Mouse (Mus musculus) fat pad, adult 2 months (tissue): ENCODE data around the gene Npas2.

Experiments used
- DNase-seq: peaks from one replicate; pipeline ENCODE4 v3.0.0-alpha.2; 2011; ENCODE audit warnings: low read depth, low spot score; ENCODE audit errors: extremely low read depth

Gene Npas2

DNA sequence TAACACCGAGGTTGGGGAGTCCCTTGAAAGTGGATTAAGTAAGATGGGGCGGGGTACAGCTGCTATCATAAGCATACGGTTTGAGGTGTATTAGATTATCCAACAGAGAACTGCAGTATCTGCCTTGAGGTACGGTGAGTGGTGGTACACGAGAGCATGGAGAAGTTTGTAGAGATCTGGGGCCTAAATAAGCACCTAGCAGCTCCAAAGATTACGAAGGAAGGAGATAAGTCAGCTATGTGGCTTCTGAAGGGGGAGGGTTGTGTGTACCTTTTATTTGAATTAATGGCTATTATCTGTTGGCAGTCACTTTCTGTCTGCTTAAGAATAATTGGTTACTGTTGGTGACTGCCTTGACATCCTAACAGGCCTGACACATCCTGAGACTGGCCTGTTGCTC, 176.9 kb downstream of the Npas2 start:
- DNase-seq = no peak

DNA sequence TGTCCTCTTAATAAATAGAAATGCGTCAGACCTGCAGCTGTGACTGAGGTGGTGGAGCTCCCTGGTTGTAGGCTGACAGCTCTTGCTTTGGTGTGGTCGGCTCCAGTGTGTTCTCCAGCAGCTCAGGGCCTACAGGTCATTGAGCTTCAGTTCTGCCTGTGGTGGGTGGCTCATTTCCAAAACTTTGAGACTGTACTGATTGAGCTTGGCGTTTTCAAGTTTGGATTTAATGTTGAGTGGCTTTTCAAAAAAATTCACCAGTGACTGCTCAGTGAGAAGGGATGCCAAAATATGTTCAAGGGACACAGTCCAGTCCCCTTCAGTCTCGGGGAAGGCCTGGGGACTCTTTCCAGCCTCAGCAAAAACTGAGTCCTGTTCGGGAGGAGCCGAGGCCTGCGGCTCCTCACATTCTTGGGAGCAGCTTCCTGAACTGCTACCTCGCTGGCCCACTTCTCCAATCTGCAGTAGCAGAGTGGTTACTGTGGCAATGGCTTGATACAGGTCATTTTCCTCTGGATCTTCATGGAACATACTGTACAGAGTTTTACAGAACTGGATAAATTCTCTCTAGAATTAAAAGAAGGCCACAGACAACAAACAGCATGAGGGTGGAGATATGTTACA, 178.8 kb downstream of the Npas2 start:
- DNase-seq = no peak

DNA sequence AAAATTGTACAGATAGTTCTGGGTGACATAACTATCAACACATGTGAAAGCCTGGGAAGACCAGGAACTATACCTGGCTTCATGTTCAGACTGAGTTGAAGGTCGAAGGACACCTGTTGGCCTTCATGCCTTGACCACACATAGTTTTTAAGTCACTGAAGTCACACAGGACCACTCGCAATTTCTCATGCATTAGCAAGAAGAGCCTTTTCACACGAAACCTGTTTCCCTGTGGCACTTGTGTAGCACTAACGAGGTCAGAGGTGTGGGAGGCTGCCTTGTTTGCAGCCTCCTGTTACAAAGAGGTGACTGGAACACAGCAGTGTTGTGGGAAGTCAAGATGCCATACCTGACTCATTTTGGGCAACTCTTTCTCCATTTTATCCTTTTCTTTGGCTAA, 179.8 kb downstream of the Npas2 start:
- no peak for DNase-seq

DNA sequence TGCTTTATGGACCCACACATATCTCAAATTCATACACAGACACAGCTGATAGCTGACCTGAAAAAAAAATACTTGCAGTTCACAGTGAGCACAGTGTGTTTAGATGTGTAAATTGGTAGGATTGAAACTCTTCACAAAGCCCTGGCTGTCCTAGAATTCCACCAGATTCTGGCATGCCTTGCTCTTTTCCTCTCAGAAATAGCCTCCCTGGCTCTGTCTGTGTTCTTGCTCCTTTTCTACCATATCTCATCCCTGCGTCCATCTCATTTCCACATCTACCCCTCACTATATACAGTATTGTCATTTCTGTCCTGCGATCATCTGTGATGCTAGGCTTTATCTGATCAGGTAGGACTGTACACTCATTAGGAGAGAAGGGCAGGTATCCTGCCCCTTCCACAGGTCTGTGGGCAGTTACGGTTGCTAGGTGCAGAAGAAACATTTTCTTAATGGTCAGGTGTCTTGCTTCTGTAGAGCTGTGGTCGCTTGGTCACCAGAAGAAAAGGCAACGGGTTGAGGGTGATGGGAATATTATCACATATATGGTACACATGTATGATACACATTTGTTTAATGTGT, 180.8 kb downstream of the Npas2 start:
- no peak for DNase-seq

DNA sequence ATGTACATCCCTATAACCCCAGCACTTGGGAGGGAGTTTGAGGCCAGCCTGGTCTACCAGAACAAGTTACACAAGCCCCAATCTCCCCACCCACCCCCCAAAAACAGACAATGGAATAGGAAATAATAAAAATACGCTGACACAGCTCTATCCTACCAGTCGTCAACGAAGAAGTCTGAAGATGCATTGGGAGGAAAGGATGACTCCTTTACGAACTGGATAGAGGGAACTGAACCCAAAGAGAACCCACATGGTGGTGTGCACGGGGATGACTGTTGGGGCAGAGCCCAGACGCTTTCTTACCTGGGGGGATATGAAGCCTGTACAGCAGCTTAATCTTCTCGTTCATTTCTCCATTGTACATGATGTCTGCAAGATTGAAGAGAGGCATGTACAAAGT, 182.6 kb downstream of the Npas2 start:
- DNase-seq = no peak

DNA sequence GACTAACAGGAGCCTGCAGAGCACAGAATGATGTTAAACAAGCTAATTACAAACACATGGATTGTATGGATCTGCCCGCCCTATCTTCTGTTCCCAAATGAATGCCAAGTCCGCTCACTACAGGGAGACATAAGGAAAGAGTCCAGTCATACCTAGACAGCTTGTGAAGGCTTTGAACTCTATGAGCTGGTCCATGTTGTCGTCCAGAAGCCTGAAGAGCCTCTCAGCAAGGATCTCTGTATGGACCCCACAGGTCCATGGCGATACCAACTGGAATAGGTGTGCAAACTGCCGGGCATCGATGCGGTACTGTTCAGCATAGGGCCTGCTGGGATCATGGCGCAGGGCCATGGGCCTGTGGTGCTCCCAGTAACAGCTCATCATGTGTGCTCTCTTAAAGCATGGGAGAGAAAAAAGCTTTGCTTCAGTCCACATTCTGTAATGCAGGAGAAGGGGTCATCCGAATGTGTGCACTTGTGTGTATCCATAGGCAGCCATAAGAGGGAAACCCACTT, 183.3 kb downstream of the Npas2 start:
- DNase-seq = no peak

DNA sequence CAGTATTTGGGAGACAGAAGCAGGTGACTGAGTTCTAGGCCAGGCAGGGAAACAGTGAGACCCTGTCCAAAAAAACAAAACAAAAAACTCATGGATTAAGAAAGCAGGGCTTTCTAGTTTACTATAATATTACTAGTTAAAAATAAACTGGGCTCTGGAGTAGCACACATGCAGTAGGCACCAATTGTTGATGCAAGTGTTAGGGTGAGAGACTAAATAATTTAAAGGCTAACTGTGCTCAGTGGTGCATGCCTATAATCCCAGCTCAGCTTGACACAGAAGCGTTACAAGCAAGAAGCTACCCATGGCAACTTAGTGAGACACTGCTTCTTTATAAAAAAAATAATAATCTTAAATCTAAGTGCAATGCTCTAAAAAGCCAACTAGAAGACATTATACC, 185.0 kb downstream of the Npas2 start:
- no peak for DNase-seq

DNA sequence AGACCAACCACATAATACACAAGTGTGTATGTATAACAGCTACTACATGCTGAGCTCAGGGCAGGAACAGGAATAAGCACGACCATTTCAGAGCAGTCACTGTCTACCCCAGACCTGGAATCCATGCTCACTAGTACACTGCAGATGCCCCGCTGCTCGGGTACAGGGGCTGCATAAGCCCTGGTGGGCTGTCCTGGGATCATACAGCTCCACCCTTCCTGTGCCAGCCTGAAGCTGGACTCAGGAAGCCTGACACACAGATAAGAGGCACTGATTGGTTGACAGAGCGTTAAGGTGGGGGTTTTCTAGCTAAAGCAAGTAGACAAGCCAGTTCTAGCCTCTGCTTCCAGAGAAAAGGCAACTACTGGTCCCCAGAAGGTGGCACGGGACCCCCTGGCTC, 185.5 kb downstream of the Npas2 start:
- DNase-seq = no peak

DNA sequence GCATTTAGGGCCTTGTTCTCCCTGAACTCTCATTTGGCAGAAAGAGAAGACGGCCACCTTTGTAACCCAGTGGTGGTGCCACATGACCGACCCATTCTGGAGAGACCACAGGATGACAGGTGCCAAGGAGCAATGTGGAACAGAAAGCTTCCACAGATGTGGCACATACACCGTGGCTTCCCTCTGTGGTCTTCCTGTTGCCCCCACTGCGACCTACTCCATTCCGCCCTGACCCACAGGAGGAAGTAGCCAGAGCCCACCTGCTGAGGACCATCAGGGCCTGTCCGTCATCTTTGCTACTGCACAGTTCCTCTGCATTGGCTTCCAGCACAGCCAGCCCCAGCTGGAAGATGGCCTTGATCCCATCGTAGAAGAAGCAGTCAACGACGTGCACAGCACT, 187.5 kb downstream of the Npas2 start:
- no peak for DNase-seq

DNA sequence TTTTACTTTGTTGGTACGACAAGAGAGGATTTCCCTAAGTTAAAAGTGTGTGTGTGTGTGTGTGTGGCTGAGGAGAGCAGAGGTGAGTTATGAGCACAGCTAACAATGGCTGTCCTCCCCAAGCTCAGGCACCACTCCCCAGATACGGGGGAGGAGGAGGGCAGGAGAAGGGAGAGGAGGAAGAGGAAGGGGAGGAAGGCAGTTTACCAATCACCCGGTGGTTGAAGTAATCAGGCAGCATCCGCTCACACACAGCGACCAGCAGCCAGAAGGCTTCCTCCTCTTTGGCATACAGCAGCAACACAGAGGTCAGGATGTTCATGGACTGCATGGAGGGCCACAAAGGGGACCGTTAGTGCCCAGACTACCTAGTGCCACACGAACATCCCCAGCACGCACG, 191.4 kb downstream of the Npas2 start:
- DNase-seq = no peak

DNA sequence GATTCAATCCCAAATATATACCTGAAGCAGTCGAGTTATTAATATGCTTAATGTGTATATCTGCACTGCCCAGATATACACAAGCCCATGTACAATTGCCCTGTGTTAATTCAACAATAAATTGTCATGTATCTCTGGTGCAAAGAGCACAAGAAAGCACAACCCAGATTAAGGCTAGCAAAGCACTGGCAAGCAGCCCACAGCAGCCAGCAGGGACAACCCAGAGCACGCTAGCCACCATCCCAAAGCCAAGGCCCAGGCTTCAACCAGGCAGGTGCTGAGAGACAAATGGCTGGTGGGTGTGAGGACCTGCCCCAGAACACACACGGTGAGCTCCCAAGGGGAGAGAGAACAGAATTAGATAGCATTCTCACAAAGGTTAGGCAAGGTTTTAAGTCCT, 192.9 kb downstream of the Npas2 start:
- DNase-seq = no peak

DNA sequence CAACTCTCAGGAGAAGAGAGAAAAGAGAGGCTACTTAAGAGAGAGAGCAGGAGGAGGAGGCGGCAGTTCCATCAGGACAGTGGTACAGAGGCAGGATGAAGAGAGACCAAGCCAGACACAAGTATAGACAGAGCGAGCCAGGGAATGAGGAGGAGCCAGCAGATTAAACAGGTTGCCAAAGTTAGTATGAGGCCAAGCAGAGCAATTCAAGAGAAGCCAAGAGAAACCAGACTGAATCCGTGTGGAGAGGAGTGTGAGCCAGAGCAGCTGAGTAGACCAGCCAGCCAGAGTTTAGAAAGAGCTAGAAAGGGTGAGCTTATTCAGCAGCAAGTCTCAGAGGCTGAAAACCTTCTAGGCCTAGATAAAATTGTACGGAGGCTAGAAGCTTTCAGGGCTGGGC, 194.0 kb downstream of the Npas2 start:
- DNase-seq = peak; percentile 56

DNA sequence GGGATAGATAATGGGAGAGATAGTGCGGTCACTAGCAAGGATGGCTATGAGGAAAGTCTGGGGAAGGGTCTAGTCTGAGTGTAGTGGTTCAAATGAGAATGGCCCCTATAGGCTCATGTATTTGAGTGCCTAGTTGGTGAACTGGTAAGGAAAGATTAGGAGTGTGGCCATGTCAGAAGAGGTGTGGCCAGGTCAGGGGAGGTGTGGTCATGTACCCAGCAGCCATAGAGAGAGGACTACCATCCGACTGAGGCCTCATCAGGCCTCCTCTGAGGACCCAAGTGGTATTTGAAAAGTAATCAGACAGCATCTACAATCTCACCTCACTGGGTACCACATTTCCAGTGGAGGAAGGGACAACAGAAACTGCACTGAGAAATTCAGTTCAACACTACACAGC, 194.6 kb downstream of the Npas2 start:
- DNase-seq = no peak

DNA sequence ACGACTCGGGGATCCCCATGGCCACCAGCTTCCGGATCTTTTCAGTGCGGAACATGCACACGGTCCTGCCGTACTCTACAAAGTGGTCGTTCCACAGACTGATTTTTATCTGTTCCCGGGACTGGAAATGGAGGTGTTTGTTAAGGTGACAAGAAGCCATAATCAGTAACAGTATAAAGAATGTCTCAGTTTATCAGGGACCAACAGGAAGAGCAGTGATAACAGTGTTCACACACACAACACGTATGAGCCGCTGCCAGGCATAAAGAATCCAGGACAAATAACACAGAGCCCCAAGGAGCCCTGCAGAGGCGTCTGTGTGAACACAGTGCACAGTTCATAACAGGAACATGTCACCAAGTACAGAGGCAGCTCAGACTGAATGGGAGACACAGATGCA, 195.8 kb downstream of the Npas2 start:
- DNase-seq = no peak

DNA sequence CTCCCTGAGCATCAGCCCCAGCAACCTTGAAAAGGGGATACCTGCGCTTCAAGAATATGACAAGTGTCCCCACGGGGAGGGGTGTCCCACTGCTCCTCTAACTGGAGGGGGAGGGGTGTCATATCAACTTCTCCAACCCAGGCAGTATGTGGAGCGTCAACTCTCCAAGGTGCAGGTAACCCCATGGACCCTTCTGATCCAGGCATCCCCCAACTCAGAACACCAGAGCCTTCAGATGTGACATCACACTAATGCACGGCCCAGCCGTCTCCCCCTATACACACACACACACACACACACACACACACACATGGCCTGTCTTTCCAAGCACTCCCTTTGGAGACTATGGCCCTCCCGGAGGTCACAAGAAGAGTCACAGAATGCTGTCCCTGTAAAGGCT, 198.1 kb downstream of the Npas2 start:
- no peak for DNase-seq

DNA sequence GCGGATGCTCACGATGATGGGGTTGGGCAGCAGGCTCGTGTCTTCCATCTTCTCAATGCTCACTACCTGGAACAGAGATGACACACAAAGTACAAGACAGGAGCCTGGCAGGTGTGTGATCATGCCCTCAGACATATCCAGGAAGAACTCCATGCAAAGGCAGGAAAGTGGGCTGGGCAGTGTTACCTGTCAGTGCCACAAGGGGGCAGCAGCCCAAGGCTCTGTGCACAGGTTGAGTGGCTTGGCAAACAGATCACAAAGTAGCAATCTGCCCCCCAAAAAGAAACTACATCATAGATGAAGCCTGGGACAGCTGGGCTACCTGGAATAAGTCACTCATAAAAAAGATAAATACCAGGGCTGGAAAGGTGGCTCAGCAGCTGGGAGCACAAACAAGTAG, 198.7 kb downstream of the Npas2 start:
- no peak for DNase-seq

DNA sequence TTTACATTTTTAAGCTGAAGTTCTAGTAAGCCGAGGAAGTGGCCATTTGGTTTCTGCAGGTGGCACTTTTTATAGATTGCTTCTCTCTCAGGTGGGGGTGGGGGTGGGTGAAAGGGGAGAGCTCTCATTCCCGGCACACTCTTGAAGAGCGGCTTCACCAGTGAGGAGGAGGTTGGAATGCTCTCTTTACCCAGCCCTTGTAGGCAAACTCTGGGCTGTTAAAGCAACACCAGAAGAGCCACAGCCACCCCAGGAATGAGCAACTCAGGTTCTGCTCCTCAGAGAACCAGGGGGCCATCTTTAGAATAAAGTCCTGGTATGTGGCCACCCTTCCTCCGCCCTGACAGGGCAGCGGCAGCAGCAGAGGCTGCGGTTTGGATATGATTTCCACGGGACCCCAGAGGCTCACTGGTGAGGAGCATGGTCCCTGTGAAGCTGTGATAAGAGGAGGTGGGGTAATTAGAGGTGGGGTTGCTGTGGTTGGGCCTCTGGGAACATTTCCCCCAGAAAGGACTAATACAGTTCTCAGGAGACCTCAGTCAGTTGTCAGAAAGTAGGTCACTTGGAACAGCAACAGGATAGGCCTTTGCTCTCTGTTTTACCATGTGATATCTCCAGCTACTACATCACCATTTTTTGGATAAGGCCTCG, 199.8 kb downstream of the Npas2 start:
- DNase-seq = no peak

DNA sequence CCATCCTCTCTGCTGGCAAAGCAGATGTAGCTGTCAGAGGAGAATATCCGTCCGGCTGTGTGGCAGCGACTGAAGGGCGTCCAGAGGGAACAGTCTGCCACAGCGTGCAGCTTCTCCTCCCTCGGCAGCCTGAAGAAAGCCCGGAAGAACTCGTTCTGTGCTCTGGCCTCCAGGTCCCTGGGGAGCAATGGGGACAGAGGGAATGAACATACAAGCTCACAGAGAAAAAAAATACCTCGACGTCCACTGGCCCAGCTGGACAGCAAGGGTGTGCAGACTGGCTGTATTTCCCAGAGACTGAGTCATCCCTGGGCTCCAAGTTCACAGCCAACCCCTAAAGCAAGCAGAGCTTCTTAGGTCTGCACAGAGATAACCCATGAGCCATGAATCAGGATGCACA, 200.6 kb downstream of the Npas2 start:
- no peak for DNase-seq

DNA sequence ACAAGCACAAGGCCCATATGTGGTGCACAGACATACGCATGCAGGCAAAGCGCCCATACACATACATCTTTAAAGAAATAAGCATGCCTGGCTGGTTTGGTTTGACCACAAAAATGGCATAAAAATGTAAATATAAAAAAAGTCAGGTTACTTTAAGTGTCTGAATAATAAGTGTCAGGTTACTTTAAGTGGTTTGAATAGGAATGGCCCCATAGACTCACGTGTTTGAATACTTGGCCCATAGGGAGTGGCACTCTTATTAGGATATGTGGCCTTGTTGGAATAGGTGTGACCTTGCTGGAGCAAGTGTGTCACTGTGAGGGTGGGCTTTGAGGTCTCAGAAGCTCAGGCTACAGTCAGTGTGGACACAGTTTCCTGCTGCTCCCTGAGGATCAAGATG, 201.1 kb downstream of the Npas2 start:
- DNase-seq = no peak

DNA sequence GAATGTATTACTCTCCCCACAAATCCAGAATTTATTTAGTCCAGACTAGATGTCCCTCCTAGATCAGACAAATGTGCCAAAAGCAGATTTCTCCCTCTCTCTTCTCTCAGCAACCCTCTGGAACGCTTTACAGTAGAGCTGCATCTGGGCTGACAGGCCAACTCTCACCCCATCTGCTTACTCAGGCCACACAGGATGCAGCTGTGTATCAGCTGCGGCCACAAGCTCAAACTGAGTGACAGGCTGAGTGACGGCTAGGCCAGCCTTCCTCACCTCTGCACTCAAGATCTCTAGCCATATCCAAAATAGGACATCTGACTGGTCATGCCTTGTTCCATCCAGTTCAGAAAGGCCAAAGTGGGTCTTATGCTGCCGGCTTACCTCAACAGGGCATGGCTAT, 202.8 kb downstream of the Npas2 start:
- DNase-seq = no peak

DNA sequence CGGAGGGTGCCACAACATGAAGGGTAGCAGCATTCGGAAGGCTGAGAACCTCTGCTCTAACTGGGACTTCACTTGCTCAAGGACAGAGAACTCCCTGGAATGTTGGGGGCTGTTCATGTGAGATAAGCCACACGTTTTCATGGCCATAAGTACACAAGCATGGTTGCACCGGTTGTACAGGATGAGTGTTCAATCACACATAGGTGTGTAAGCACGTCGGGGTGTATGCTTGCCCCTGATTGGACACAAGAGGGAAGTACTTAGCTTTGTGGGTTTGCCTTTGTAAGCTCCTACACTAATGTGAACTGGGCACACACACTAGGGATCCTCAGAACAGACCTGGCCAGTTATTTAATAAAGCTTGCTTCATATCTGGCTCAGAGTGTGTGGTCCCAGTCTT, 204.8 kb downstream of the Npas2 start:
- DNase-seq = no peak

DNA sequence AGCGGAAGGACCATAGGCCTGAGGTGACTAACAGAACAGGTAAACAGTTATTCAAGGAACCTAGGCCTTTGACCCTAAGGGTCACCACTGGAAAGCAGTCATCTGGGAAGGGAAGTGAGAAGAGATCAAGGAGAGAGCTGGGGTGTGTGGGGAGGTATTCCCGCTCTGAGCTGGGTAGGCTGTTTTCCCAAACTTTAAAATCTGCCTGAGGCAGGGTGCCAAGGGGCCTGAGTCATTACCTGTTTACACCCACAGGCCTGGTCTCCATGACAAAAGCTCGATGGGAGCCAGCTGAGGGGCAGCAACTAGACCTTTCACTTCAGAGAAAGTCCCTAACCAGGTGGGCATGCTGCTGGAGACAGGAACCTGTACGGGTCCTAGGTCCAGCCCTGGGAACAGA, 205.7 kb downstream of the Npas2 start:
- no peak for DNase-seq

DNA sequence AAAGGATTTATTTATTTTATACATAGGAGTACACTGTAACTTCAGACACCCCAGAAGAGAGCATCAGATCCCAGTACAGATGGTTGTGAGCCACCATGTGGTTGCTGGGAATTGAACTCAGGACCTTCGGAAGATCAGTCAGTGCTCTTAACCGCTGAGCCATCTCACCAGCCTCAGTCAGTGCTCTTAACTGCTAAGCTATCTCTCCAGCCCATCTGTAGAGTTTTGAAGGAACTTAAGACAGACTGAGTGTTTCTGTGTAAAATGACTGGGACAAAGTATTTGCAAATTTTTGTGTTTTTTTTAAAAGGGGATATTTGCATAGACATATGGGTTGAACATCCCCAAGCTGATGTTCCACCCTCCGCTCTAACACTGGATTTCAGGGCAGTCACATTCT, 206.6 kb downstream of the Npas2 start:
- no peak for DNase-seq
